Mouse (Mus musculus) brain, adult 2 months (tissue): Measurements from ENCODE around the gene Itih1.

Experiments
- DNase-seq: peaks from one replicate; pipeline ENCODE4 v3.0.0; 2011; ENCODE audit warnings: low read depth, low spot score

Gene Itih1

DNA sequence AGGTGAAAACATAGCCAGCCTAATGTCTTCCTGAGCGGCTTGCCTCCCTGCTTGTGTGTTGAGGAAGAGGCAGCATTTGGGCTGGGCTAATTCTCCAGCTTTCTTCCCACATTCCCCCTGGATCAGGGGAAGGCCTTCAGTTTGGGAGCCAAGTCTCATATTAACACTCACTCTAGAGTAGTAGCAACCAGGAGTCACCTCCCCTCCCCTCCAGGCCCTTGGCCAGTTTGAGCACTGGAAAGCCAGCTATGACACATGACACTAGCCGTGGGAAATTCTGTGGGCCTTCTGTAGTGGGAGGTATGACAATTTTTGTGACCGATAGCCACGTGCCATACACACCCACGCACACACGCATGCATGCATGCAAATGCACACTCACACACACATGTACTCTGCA is 37.1 kb downstream of the Itih1 start:
- no peak for DNase-seq

GRCm38 (mm10) chr14:30904307-30904706 is 38.8 kb downstream of the Itih1 start:
- no peak for DNase-seq

DNA sequence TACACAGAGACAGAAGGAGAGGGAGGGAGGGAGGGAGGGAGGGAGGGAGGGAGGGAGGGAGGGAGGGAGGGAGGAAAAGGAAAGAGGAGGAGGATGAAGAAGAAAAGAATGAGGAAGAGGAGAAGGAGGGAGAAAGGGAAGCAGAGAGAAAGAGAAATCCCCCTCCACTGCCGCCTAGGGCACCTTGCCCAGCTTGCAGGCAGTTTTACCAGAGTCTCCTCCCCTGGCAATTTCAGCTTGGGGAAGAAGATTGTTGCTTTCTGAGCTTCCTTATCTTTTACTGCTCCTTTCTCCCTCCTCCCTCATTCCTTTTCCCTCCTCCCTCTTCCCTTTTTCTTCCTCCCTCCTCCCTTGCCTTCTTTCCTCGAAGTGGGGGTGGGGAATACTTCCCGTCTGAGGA is 40.1 kb downstream of the Itih1 start:
- no peak for DNase-seq

- no peak for DNase-seq
Observed at GRCm38 (mm10) chr14:30902628-30903027, 40.5 kb downstream of the Itih1 start.

DNA sequence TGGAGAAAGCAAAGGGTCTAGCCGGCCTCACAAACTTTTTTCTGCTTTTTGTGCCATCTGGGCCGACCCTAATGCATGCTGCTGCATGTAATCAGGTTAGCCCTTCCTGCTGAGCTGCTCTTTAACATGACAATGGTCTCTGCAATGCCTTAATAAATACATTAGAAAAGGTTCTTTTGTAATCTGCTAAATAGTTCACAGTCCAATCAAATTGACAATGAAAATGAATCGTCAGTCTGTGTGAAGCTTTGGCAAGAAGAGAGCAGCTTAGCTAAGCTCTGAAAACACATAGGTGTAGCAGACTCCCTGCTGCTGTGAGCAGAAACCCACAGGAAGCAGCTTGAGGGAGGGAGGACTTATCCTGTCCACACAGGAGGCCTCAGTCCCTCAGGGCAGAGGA is 43.1 kb downstream of the Itih1 start:
- DNase-seq: no peak

DNA sequence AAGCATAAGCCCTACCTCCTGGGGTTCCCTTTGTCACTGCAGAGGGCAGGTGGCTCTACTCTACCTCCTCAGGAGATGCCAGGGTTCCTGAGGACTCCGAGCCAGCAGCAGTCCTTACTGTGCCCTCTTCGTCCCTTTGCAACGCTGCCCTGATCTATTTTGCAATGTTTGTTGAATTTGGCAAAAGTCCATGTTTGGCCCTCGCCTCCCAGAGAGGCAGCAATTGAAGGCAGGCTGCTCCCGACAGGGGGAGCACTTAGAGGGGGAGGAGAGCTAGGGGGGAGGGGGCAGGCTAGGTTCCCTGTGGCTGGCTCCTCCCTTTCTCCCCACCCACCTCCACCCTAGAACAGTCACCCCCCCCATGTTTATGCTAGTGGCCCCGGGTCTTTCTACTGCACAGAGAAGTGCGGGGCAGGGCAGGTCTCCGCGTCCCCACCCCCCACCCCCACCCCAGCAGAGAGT is 54.8 kb downstream of the Itih1 start:
- DNase-seq: peak; percentile 68

DNA sequence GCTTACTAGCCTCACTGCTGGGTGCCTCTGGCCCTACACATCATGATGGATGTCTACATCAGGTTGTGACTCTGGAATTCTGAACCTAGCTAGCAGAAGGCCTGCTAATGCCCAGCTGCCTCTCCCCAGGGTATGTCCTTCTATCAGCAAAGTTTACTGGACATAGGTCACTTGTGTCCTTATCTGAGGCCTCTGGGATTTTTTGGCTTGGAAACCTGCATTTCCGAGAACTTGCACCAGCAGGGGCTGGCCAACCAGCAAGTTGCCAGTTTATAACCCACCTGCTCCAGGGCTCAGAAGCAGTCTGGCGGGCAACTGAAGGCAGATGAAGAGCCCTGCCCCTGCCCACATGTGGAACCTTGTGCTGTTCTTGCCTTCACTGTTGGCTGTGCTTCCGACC is 56.9 kb downstream of the Itih1 start, which contains the start of gene Itih4:
Gene Itih4 (plus strand): TSS at position 273 of the 400 bp plus-strand sequence.
- DNase-seq: no peak

DNA sequence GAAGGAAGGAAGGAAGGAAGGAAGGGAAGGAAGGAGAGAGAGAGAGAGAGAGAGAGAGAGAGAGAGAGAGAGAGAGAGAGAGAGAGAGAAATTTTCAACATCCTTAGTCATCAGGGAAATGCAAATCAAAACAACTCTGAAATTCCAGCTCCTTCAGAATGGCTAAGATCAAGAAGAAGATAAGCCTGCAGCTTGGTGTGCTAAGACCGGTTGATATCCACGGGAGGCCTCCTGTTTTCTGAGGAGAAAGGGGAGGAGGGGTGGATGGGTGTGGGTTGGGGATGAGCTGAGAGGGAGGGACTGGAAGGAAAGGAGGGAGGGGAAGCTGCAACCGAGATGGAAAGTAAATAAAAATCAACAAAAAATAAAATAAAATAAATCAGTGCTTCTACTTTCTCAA is 57.8 kb downstream of the Itih1 start:
- DNase-seq: no peak

DNA sequence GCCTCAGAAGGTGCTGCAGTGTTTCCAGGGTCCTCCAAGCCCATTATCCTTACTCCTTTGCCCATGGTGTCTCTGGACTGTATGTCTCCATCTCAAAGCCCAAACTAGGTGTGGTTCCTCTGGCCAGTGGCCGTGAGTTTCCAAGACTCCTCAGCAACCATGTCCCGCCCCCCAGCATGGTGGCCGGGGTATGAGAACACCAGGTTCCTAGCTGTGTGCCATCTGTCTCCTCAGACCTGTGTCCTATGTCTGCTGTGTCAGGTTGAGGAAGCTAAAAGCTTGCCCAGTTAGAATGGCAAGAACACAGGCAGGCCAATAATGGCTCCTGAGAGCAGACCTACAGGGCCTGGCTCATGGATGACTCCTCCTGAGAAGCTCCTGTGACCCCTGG is 61.4 kb downstream of the Itih1 start:
- DNase-seq: peak; percentile 66

DNA sequence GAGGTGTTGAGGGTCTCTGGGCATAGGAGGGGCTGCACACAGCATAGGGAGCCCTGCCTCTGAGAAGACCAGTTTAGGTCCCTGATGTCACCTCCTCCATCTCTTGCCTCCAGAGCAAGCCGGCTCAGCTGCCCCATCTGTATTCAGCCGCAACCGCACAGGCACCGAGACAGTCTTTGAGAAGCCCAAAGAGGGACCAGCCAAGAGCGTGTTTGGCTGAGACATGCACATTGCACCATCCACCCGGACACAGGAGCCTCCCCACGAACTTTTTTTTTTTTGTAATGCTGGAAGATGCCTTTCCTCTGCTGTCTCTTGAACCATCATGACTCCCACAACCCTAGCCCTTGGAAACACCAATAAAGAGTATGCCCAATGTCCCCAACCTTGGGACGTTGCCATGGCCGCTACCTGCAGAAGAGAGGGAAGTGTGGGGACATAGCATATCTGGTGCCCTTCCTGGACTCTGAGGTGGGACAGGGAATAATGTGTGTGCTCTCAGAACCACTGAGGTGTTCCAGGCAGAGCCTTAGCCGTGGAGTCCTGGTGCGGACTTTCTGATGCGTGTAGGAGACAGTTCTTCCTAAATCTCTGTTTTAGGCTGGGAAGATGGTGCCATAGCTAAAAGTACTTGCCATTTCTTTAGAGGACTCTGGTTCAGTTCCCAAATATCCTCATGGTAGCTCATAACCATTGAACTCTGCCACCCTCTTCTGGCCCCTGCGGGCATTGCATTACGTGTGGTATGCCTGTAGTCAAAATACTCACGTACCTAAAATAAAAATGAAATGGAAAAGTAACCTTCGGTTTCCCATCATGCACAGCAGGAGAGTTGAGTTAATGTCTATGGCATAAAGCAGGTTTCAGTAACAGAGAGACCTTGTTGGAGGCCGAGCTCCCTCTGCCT is 62.0 kb downstream of the Itih1 start:
- peak; percentile 65 for DNase-seq

DNA sequence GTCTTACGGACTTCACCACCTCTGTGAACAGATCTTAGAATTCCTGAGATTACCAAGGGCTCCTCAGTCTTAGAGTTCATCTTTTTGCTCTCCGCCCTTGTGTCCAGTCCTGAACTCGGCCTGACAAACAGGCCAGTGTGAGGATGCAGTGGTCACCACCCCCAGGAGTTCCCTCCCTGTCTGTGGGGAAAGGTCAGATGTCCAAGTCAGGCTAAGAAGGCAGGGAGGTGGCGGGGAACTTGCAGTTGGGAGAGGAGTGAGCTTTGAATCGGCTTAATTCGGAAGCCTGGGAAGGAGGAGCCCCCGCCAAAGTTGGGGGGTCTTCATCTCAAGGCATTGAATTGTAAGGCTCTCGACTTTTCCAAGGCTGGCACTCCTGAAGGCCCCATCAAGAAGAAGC is 62.8 kb downstream of the Itih1 start:
- no peak for DNase-seq

- DNase-seq: peak; percentile 32
Observed at GRCm38 (mm10) chr14:30879794-30880193, 63.3 kb downstream of the Itih1 start.
